Mouse (Mus musculus) adrenal gland, postnatal 4 days (tissue): ENCODE measurements around the gene Krt35. TPM values are rescaled to one million over a fixed set of nuclear protein-coding genes. Genes with fewer than 3 reads are reported as not detected.

Source experiments
- DNase-seq, 2 experiments: peaks; one replicate each; pipeline ENCODE4 v3.0.0; 2021 to 2022; ENCODE audit warnings: low spot score in 2 of 2, mixed read lengths in 2 of 2
- long read RNA-seq, 2 experiments: library from polyadenylated mRNA; stranded (forward); transcript quantifications; one replicate each; pipeline ENCODE4 v2.0.0; 2021
- total RNA-seq, 2 experiments: library from RNA; stranded (reverse); gene quantifications; 2 replicates each; pipeline ENCODE4 v1.2.3; 2021

Gene Krt35
- total RNA-seq = not detected
- long read RNA-seq, experiment 1 = 0 reads
- long read RNA-seq, experiment 2 = 0 reads

DNA sequence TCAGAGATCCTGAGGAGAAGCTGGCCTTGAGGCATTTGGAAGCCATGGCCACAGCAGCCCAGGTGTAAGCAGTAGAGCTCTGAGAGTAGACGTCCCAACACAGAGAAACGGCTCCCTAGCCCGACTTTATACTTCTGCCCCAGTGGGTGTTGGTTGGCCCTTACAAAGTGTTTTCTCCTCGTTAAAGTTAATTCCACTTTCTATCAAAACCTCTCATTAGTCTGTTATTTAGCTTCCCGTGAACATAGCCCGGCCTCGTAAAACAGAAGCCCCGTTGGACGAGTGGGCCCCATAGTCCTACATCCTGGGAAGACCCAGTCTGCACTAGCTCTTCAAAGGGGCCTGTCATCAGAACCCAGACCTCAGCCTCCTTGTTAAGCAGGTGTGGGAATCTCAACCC lies at the start of gene Krt35:
Krt35 (minus strand) TSS at position 101 of the 400 bp plus-strand sequence.
- no peak for DNase-seq

- no peak for DNase-seq
These were observed 49.1 kb upstream of the Krt35 start for GRCm38 (mm10) chr11:100145104-100145503.

GRCm38 (mm10) chr11:100140966-100141365 lies 44.9 kb upstream of the Krt35 start:
- DNase-seq = no peak

DNA sequence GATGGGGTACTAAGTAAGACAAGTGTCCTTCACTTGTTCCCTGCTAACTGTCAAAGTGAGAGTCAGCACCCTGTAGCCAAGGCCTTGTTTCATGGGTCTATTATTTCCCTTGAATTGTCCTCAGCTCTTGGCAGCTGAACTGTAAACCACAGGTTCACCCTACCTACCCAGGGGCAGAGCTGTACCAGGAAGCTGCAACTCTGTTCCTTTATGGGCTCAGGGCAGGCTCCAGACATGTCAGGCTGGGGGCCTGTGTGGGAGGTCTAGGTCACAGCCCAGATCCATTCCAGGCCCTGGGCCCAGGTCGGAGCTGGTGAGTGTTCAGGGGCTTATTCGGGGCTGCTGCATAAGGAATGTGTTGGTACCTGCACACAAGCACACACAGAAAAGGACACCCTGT lies 43.4 kb upstream of the Krt35 start:
- no peak for DNase-seq

DNA sequence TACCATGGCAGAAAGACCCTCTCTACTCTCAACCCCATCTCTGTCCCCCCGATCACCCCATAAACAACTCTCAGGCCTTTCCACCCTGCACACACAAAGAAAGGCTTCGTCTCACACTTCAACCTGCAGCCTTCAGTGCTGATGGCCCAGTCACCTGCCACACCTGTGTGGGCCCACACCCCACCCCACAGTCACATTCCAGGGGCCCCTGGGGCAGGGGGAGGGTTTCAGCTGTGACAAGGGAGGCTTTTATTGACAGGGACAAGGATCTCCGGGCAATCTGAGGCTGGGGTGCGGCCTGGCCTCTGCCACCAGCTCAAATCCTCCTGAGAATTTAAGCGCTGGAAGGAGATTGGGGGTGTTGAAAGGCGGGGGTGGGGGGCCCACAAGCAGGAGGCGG lies 42.8 kb upstream of the Krt35 start:
- DNase-seq = no peak

- DNase-seq = no peak
These were observed 41.7 kb upstream of the Krt35 start for GRCm38 (mm10) chr11:100137693-100138092.

GRCm38 (mm10) chr11:100136559-100136958 lies 40.5 kb upstream of the Krt35 start:
- no peak for DNase-seq

DNA sequence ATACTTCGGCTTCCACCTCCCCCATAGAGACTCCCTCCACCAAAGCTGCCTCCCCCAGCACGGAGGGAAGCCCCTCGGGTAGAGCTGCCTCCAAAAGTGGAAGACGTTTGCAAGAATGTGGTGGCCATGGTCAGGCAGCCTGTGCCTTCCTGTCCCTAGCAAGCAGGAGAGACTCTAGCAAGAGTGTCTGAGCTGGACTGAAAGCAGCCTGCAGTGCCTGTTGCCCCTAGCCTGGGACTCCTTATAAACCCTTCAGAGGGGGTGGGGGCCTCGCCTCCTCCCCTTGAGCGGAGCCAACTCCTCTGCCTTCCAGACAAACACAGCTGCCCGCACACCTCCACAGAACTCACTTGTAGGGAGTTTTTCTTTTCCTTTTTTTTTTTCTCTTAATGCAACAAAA lies 39.7 kb upstream of the Krt35 start, which contains the start of gene Krt15:
Krt15 (minus strand) TSS at position 198 of the 400 bp plus-strand sequence.
- DNase-seq = no peak

DNA sequence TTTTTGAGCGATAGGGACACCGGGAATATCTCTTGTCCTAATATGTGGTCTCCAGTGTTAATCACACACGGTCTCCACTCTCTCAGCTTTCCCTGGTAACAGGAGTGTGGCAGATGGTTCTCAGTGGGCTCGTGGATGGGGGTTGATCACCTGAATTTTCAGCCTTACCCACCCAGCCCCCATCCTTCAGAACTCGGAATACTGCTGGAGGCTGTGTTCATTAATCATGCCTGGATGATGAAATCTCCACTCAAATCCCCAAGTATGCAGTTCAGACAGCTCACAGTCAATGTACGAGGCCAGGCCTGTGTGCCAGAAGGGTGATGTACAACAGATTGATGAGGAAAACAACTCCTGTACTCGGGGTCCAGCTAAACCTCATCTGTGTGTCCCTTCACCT lies 28.9 kb upstream of the Krt35 start:
- DNase-seq = no peak

- DNase-seq = no peak
These were observed 25.4 kb upstream of the Krt35 start, which contains the start of gene Krt13 for GRCm38 (mm10) chr11:100121466-100121865. Gene Krt13 (minus strand): TSS chr11:100121566.

GRCm38 (mm10) chr11:100120331-100120730 lies 24.3 kb upstream of the Krt35 start:
- DNase-seq = no peak

DNA sequence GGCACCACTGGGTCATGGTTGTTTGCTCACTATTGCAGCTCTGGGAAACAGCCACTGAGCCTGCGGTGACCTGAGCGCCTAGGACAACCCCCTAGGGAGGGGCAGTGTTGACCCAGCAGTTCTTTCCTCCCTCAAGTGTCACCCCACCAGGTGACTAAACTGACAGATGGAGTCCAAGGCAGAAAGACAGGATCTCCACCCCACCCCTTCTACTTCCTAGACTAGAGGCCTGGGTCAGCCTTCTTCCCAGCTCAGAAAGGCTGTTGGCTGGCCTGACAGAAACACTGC lies 17.6 kb upstream of the Krt35 start:
- no peak for DNase-seq

- no peak for DNase-seq
These were observed 17.1 kb upstream of the Krt35 start for GRCm38 (mm10) chr11:100112935-100113741.

DNA sequence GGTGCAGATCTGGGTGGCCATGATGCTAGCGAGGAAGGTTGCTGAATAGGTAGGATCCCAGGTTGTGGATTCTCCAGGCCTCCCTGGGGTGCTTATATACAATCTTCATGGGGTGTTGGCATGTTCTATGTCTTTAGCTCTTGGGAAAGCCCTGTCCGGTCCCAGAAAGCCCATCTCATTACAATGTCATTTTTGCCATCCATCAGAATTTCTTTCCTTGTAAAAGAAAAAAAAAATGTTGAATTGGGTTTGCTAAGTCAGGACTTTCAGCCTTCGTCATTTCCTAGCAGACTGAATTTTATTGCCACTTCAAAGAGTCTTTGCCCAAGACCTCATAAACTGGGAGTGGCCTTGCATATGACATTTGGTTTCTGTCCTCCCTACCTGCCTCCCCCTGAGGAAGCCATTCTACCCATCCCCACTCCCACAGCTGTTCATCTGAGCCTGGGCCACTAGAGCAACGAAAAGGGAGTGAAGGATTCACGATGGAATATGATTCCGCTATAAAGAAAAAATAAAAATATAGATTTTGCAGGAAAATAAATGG lies 9.6 kb upstream of the Krt35 start, which contains the start of gene Krt36:
Krt36 (minus strand) TSS at position 51 of the 547 bp plus-strand sequence.
- no peak for DNase-seq

- no peak for DNase-seq
These were observed 6.8 kb upstream of the Krt35 start for GRCm38 (mm10) chr11:100102693-100103429.

GRCm38 (mm10) chr11:100100391-100100790 lies 4.3 kb upstream of the Krt35 start:
- no peak for DNase-seq

GRCm38 (mm10) chr11:100097819-100098218 lies 1.8 kb upstream of the Krt35 start:
- DNase-seq = no peak

GRCm38 (mm10) chr11:100088378-100089025 lies 7.5 kb downstream of the Krt35 start:
- DNase-seq = no peak

GRCm38 (mm10) chr11:100087861-100088260 lies 8.2 kb downstream of the Krt35 start, which contains the start of gene Krt32:
Gene Krt32 (minus strand): TSS chr11:100088226.
- no peak for DNase-seq

DNA sequence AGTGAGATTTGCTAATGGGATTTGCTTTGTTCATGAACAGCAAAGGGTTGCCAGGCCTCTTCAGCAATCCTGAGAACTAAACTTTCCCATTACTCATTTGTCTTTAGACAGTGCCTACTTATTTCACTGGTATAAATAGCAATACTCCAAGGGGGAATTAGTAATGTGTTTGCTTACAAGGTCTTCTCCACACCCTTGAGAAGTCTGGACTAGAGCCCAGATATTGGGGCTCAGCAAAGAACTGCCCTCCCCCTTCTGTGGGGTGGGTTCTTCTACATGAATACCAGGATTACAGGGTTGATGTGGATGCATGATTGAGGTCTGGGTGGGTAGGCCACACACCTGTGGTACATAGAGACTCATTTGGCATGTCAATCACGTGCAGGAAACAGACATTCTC lies 22.2 kb downstream of the Krt35 start:
- DNase-seq = no peak

DNA sequence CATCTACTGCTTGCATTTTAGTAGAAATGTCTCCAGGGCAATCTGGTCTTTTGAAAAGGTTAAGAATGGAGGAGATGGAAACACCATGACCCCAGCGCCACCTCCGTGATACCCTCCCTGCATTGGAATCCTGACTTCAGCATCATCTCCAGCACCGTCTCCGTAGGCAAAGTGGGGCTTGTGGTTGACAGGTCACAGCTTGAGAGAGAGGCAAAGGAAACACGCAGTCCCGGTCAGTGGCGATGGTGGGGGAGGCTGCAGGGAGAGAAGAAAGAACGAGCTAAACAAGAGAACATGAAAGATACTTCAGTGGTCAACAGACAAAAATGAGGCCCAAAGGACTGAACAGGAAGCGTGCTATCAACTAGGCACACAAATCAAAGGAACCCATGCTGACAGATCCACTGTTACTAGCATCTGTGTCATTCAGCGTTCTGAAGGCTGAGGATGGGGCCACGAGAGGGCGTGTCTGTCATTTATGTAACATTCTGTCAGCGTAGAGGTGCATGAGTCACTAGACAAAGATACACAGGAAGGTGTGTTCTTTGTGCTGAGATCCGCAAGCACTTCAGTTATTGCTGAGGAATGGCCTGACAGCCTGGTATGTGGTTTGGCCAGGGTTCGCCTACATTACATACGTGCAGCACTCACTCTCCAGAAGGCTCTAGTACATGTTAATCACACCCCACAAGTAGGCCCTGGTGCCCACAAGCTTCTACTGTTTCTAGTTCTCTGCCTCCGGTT lies 28.6 kb downstream of the Krt35 start:
- DNase-seq = no peak
